Mouse (Mus musculus): ENCODE data around the gene Jak1.
"Not testable (repeated sequence)": the region's sequence is repeated elsewhere in the genome, so short reads cannot be mapped to it uniquely, and the experiment has no call there.

The Jak1 gene

DNA sequence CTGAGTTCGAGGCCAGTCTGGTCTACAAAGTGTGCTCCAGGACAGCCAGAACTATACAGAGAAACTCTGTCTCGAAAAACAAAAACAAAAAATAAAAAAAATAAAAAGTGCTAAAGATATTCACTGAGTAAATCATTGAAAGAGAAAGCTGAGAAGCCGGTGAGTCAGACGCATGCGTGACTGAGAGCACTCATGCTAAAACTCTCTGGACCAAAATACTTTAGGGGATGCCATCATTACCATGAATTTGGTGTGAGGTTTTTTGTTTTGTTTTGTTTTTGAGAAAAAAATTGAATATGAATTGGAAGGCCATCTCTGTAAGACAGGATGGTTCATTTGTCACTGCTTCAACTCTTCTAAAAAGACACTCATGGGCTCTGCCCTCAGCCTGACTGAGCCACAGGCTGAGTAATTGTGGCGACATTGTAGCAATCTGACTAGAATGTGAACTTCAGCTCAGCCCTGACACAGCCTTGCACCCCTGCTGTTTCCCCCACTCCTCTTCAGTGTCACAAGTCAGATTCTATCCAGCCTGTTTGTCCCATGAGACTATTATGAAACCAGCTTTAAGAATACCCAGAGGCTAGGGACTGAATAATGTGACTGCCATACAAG is 11.5 kb upstream of the Jak1 start:
- no peak for DNase-seq (ENCODE audit: low spot score)

DNA sequence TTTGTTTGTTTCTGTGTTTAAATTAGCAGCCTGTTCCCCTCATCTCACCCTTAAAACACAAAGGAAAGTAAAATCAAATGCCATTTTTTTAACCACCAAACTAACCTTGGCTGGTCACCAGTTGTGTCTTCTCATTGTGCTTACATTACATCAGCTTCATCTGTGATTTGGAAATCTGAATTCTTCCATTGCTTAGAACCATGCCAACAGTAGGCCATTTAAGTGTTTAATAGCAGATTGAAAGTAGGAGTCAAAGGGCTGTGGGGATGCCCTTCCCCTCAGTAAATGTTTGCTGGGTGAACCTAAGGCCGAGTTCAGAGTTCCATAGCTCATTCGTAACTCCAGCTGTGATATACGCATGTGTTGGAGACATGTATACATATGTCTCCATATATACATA is 10.8 kb upstream of the Jak1 start:
- no peak for DNase-seq (ENCODE audit: low spot score)

DNA sequence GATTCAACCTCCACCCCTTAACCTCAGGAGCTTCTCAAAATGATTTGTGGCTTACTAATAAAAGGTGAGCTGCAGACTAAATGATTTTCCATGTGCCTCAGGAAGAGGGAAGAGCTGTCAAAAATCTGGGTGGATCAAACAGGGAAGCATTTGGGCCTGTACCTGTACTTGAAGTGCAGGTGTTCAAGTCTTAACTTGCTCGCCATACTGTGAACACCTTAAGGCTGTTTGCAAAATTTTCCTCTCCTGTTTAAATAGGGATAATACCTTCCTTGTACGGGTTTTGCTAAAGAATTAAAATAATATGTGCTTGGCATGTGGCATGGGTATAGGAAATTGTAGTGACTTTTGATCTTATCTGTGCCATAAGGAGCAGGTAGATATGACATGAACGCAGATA is 5.7 kb upstream of the Jak1 start:
- no peak for DNase-seq (ENCODE audit: low spot score)

DNA sequence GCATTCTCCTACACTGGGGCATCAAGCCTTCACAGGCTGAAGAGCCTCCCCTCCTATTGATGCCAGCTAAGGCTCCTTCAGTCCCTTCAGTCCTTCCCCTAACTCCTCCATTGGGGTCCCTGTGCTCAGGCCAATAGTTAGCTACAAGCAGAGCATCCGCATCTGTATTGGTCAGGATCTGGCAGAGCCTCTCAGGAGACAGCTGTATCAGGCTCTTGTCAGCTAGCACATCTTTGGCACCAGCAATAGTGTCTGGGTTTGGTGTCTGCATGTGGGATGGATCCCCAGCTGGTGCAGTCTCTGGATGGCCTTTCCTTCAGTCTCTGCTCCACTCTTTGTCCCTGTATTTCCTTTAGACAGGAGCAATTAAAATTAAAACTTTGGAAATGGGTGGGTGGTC is 3.4 kb upstream of the Jak1 start:
- DNase-seq (ENCODE audit: low spot score), result not testable (repeated sequence)

DNA sequence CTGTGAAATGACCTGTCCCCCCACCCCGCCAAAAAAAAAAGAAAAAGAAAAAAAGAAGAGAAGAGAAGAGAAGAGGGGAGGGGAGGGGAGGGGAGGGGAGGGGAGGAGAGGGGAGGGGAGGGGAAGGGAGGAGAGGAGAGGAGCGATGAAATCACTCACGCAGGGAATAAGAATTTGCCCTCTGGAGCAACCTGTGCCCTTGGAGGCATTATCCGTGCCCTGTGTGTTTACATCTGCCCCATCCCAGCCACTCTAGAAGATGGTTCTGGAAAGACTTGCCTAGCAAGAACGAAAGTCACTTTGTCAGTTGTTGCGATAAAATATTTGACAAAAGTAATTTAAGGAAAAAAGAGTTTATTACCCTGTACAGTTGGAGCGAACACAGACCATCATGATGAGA is 441 bp upstream of the Jak1 start:
- no peak for DNase-seq (ENCODE audit: low spot score)

DNA sequence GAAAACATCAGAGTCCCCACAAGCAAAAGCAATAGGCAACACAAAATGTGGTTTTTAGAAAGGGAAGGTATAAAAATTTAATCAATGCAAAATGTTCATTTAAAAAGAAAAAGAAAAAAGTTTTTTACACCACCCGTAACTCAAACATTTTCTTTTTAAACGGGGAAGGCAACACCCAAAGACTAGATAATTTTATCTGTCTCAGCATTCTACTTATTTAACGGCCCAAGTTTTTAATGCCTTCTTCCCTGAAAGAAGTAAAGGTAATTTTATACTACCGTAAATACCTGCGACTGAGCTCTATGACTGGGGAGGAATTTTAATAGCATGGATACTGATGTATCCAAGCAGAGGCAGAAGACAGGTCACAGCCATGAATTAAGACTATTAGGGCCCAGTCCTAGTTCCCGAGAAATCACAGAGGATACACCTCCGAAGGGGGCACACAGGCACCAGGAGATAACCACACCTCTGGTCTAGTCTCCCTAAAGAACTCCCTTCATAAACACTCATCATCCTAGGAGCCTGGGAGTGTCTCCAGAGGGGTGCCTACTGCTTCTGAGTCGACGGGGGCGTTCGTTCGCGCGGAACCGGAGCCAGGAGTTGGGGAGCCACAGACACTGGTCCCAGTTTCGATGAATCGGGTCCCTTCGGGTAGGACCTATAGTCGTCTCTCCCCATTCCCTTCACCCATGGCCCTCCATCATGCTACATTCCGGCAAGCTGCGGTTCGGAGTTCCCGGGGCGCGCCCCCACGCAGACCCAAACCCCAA is 928 bp downstream of the Jak1 start:
- no peak for DNase-seq (ENCODE audit: low spot score)

DNA sequence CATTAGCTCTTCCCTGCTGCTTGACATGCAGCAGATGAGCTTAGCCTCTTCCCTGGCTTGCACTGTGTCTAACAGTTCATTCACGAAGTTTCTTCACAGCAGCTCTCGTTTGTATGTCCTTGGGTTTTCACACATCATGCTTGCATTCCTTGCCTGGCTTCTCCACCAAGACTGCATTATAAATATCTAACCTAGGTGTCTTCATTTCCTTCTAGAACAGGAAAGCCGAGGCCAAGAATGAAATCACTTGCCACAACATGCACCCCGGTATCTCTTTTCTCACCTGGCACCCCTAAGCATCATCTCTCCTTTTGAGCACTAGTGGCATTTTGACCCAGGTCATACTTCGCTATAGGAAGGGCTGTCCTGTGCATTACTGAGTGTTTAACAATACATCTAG is 3.5 kb downstream of the Jak1 start:
- DNase-seq (ENCODE audit: low spot score), result no peak

DNA sequence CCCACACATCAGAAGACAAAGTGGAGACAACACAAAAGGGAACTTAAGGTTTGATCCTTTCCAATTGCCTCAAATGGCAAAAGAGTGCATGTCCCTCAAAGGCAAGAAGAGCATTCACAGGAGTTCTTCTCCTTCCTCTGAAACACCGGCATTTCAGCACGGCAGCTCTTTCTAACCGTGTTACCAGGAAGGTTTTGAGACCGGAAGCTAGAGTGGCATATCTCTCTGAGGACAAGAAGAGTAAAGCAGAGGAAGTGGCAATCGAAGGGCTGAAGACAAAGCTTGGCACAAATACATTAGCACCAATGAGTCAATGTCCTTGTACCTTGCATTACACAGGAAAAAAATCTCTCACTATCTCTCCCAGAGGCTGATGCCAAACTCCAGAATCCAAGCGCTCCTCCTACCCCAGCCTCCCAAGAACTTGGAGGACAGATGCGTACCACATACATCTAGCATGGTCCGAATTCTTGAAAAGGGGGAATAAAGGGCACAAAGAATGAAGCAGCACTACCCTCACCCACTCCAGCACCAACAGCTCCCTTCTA is 4.3 kb downstream of the Jak1 start:
- no peak for DNase-seq (ENCODE audit: low spot score)

DNA sequence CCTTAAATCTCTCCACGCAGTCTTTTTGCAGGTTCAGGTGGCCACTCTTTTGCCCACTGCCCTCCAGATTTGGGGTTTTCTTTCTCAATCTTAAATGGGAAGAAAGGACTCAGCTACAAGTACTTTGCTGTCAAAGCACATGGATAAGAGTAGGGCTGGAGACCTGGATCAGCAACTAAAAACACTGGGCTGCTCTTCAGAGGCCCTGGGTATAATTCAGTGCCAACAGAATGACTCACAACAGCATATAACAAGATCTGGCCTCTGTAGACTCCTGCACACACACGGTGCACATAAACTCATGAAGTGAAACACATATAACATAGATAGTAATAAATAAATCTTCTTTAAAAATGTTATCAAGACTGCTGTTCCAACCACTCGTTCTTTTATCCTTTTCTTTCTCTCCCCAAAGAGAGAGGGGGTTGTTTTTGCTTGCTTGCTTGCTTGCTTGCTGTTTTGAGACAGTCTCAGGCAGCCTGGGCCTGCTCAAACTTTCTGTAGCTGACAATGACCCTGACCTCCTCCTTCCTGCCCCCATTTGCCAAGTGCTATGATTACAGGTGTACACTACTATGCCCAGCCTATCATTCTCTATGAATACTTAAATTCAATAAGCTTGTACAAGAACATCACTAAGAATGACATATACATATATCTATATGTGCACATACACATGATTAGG is 8.4 kb downstream of the Jak1 start:
- no peak for DNase-seq (ENCODE audit: low spot score)

DNA sequence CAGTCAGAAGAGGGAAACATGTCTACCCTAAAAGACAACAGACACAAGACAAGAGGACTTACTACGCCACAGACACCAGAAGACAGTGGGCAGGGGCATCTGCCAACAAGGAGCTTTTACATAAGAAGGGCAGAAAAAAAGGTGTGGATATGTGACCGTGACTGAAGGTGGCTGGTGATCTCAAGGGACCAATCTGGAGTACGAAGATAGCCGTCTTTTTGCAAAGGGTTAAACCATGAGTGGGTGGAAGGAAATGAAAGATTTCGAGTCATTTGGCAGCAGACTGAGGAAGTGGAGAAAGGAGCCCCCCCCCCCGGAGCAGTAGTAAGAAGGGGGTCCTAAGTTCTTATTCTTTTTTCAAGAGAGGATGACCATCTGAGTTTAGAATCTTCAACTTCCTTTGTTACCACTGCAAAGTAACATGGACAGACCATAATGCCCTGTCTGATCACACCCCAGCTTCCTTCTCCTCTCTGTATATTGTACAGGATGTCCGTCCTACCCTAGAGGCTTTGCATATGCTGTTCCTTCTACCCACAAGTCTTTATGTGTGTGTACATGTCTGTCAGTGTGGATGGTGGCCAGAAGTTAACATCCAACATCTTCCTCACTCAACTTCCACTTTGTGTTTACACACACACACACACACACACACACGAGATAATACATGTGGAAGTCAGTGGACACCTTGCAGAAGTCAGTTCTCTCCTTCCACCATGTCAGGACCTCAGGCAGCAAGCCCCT is 10.3 kb downstream of the Jak1 start:
- DNase-seq (ENCODE audit: low spot score), result no peak

DNA sequence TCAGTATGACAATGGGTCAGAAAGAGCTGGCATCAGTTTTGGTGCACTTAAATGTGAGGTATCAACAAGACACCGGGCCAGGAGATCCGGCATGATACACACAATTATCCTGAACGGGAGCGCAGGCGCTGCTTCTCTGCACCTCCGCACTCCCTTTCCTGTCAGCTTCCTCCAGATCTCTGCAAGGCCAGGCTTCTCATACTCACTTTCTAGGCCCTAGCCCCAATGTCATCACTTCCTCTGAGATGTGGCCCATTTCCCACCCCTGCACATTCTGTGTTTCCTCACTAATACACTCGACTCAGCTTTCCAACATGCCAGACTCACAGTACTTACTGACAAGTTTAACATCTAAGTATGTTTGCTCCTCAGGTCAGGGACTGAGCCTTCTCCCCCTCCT is 11.1 kb downstream of the Jak1 start:
- no peak for DNase-seq (ENCODE audit: low spot score)

DNA sequence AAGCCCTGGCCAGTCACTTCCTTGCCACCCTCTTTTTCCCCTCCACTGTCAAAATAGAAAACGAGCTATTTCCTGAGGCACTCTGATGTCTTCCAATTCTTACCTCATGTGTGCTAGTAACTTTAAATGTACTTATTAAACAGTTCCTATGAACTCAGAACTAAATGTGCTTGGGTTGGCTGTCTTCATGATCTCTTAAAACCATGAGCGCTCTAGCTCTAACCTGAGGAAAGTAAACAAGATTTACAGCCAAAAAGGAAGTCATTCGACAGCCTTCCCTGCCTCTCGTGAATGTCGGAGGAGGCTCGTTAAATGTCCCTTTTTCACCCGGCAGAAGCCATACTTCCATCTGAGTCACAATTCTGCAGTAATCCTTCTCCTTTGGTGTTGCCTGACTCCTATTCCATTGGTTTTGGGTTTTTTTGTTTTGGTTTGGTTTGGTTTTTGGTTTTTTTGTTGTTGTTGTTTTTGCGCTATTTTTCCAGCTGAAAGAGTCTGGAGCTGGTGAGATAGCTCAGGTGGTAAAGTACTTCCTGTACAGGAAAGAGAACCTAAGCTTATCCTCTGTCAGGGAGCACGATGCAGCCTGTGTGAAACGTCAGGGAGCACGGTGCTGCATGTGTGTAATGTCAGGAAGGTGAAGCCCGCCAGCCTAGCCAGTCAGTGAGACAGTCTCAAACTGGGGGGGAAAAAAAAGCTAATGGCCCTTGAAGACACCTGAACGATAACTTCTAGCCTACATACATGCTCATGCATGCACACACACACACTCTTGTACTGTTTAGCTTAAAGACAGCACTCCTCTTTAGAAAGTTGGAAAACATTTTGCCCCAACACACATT is 12.1 kb downstream of the Jak1 start:
- DNase-seq (ENCODE audit: low spot score), result no peak

DNA sequence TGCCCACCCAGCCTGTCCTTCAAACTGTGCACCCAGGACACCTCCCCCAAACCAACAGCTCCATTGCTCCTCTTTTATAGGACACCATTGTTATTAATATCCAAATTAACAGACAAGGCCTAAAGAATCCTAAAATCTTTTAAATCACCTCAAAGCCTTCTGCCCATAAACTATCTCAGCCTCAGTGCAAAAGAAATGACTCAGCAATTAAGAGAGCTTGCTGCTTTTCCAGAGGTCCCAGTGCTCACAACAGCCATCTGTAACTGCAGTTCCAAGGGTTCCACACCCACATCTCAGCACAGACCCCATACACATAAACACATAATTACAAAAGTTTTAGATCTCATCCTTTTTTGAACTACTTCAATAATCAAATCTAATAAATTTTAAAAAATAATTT is 13.1 kb downstream of the Jak1 start:
- DNase-seq (ENCODE audit: low spot score), result no peak

DNA sequence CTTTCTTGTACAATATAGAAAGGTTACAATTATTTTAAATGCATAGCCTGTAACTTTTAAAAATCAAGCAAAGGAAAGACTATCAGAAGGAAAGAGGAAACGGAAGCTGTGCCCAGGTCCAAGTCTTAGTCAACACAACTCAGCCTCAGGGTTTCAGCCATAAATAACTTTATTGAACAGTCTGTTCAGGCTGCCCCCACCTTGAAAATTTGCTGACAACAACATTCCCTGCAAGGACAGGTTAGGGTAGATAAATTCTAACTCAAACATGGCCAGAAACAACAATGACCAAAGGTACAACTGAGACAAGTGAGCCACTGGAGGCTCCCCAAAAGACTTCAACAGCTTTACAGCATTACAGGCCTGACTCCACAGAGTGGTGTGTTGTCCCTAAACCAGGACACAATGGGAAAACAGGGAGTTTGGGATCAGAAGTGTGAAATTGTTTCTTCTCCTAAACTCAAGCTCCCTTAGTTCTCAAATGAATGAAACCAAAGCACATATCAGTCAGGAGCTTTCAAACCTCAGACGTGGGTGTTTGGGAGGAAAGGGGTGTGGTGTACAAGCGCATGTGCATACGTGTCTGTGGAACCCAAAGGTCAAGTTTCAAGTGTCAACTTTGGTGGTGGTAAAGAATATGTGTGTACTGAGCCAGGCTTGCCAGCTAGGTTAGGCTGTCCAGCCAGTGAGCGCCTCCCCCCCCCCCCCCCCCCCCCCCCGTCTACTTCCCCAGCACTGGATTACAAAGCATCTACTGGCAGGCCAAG is 14.9 kb downstream of the Jak1 start:
- no peak for DNase-seq (ENCODE audit: low spot score)

DNA sequence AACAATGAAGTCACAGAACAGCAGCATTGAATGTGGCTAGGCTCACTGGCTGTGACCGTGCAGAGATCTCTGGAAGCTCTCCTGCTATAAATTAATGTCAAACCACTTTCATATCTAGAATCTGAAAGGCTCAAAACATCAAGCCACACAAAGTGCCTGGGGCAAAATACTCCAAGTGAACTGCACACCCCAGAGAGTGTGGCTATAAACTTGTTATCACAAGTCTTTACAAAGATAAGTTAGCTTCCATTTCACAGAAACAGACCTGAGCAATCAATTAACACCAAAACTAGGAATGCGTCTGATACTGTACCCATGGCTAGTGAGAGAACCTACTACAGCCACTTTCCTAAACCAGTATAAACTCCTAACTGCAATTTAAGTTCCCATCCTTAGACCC is 17.7 kb downstream of the Jak1 start:
- no peak for DNase-seq (ENCODE audit: low spot score)

DNA sequence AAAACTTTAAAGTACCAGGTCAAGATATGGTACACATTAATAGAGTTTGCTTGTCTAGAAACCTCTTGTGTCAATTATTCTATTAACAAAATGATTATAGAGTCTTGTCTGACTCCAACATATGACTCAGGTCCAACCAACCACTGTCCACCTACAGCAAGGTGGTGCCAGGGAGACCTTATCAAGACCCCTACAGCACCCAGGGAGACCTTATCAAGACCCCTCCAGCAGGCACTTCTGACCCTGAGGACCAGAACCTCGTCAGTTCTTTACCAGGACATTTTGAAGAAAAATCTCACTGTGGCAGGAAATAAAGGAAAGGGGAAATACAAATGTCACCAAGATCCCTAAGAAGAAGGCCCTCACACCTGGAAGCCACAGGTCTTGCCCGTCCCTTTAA is 18.5 kb downstream of the Jak1 start:
- DNase-seq (ENCODE audit: low spot score), result no peak

DNA sequence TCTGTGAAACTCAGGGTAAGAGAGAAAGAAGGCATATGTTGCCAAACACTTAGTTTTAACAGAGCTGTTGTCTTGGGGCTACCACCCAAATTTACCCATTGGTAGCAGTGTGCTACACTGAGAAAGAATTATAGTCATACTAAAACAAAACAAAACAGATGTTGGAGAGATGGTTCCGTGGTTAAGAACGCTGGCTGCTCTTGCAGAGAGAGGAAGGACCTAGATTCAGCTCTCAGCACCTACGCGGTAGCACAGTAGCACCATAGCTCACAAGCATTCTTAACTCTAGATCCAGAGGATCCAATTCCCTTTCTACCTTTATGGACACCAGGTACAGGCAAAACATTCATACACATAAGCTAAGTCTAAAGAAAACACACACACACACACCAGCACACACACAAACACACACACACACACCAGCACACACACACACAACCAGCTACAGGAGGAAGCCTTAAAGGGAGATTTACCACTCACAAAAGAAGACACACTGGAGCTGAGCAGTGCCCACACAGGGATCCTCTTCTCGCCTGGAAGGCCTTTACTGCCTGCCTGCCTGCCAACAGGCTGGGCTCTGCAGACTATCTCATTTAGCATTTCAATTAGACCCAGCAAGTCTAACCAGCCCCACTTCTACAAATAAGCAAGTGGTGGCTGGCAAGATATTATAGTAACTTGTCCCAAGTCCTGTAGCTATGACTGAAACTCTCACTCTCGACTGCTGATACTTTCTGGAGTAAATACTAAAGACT is 20.6 kb downstream of the Jak1 start:
- no peak for DNase-seq (ENCODE audit: low spot score)

DNA sequence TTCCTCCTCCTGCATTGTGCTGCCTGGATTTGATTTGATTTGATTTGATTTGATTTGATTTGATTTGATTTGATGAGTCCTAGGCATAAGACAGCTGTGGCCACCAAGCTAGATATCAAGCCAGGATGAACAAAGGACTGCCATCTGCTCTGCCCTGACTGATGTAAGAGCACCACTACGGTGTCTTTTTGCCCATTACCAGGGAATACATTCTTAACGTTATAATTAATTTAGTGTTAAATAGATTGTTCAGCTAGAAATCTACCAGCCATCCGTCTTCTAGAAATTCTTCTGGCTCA is 24.3 kb downstream of the Jak1 start:
- DNase-seq (ENCODE audit: low spot score), result no peak

DNA sequence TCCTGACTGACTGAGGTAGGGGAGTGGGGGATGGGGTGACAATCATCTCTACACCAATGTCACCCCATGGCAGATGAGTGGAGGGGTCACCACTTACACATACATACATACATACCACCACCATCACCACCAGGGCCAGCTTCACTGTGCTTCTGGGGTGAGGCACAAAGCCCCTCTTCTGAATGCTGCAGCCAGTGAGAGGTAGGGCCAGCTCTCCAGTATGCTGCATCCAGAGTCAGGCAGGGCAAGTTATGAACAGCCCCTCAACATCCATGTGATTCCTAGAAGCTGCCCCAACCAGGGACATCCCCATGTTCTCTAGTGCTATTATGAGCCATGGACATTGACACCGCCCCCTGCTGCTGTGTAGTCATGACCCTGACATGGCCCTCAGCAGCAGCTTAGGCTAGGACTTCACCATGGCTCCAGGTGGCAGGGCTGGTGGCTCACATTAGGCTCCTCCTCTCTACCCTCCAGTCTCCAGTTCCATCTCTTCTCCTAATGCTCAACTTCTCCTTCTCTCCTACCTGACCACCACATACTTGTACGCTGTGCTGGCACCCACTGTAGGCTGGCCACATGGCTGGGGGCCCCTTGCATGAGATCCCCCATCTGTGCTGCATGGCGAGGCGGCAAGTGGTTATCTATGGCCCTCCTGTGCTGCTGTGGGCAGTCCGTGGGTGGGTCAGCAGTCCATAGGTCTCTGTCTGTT is 24.8 kb downstream of the Jak1 start:
- no peak for DNase-seq (ENCODE audit: low spot score)
